Mouse (Mus musculus) CH12.LX (cell line): Measurements from ENCODE around the gene Chrd. TPM values are rescaled to one million over a fixed set of nuclear protein-coding genes. Genes with fewer than 3 reads are reported as not detected.

ENCODE experiments used
- DNase-seq: peaks from one replicate; pipeline ENCODE4 v3.0.0-alpha.2; 2013; ENCODE audit errors: extremely low read depth
- H3K27ac ChIP-seq: 2 replicates; pipeline ENCODE4 v1.5.1; 2012; ENCODE audit warnings: low read depth, mild to moderate bottlenecking, control low read depth, moderate library complexity; ENCODE audit not compliant: insufficient read depth
- H3K27me3 ChIP-seq: replicated peaks from 2 replicates; pipeline ENCODE3; 2012; ENCODE audit warnings: inconsistent platforms
- H3K36me3 ChIP-seq, 2 experiments: replicated peaks in 1 of 2; 2 replicates each; pipeline versions ENCODE3 to v1.6.1; 2012; ENCODE audit warnings: inconsistent platforms in 1 of 2, low read length in 1 of 2, mild to moderate bottlenecking in 1 of 2, mixed read lengths in 1 of 2, moderate library complexity in 1 of 2; ENCODE audit not compliant: control insufficient read depth in 1 of 2, insufficient read depth in 1 of 2
- H3K4me1 ChIP-seq, 2 experiments: 2 replicates each; pipeline ENCODE4 v1.6.1; 2012; ENCODE audit warnings: inconsistent platforms in 1 of 2, moderate library complexity in 1 of 2; ENCODE audit not compliant: insufficient read depth in 2 of 2, control insufficient read depth in 1 of 2
- H3K4me2 ChIP-seq: 2 replicates; pipeline ENCODE4 v1.6.1; 2012; ENCODE audit warnings: low read depth, mild to moderate bottlenecking, control low read depth; ENCODE audit not compliant: poor library complexity, insufficient read depth, severe bottlenecking
- H3K4me3 ChIP-seq, 3 experiments: fragments of 150-350 bp in 1 of 3; sonication (generic) in 1 of 3; replicated peaks in 1 of 3; 2 replicates each; pipeline versions ENCODE3 to v1.5.1; 2011 to 2012; ENCODE audit warnings: low read depth in 2 of 3, low read length in 2 of 3, mild to moderate bottlenecking in 2 of 3, moderate library complexity in 2 of 3, control low read depth in 1 of 3, improper control_type of control experiment in 1 of 3, inconsistent platforms in 1 of 3, mixed read lengths in 1 of 3; ENCODE audit not compliant: poor library complexity in 1 of 3
- H3K79me2 ChIP-seq: replicated peaks from 2 replicates; pipeline ENCODE4 v1.6.1; 2012; ENCODE audit warnings: mild to moderate bottlenecking, moderate library complexity; ENCODE audit not compliant: control insufficient read depth, poor library complexity, insufficient read depth, severe bottlenecking; ENCODE audit errors: extremely low read depth
- H3K9ac ChIP-seq: 2 replicates; pipeline ENCODE4 v1.6.1; 2012; ENCODE audit warnings: low read depth, mild to moderate bottlenecking, control low read depth, moderate library complexity; ENCODE audit not compliant: insufficient read depth
- H3K9me3 ChIP-seq: replicated peaks from 2 replicates; pipeline ENCODE3; 2012; ENCODE audit warnings: low read length, inconsistent platforms, mixed read lengths
- BHLHE40 ChIP-seq: IDR thresholded peaks from 2 replicates; pipeline ENCODE4 v1.6.1; 2011; ENCODE audit warnings: mild to moderate bottlenecking, low read depth, low read length, improper control_type of control experiment
- CHD1 ChIP-seq: IDR thresholded peaks from 2 replicates; pipeline ENCODE4 v1.6.1; 2012; ENCODE audit warnings: low read depth, low read length, improper control_type of control experiment, inconsistent platforms
- CHD2 ChIP-seq: IDR thresholded peaks from 2 replicates; pipeline ENCODE4 v1.6.1; 2011; ENCODE audit warnings: low read length, improper control_type of control experiment
- CTCF ChIP-seq, 2 experiments: IDR thresholded peaks in 1 of 2; conservative IDR thresholded peaks in 1 of 2; 2 replicates each; pipeline ENCODE4 v1.5.1; 2011 to 2012; ENCODE audit warnings: low read depth in 2 of 2, low read length in 2 of 2, improper control_type of control experiment in 1 of 2, inconsistent platforms in 1 of 2, mild to moderate bottlenecking in 1 of 2, moderate library complexity in 1 of 2
- E2F4 ChIP-seq: IDR thresholded peaks from 2 replicates; pipeline ENCODE4 v1.6.1; 2011; ENCODE audit warnings: low read depth, low read length, improper control_type of control experiment; ENCODE audit not compliant: insufficient replicate concordance
- EP300 ChIP-seq: IDR thresholded peaks from 2 replicates; pipeline ENCODE4 v1.6.1; 2011; ENCODE audit warnings: low read length, improper control_type of control experiment
- ETS1 ChIP-seq: conservative IDR thresholded peaks from 2 replicates; pipeline ENCODE4 v1.6.1; 2012; ENCODE audit warnings: low read depth, mild to moderate bottlenecking, inconsistent platforms, low read length, improper control_type of control experiment, moderate library complexity
- JUN ChIP-seq: IDR thresholded peaks from 2 replicates; pipeline ENCODE4 v1.6.1; 2011; ENCODE audit warnings: low read depth, mild to moderate bottlenecking, low read length, improper control_type of control experiment, moderate library complexity; ENCODE audit not compliant: insufficient read depth
- KAT2A ChIP-seq: IDR thresholded peaks from 2 replicates; pipeline ENCODE4 v1.6.1; 2012; ENCODE audit warnings: low read length, improper control_type of control experiment, inconsistent platforms; ENCODE audit not compliant: insufficient replicate concordance
- MAFK ChIP-seq: IDR thresholded peaks from 2 replicates; pipeline ENCODE4 v1.6.1; 2011; ENCODE audit warnings: low read length, improper control_type of control experiment; ENCODE audit not compliant: insufficient replicate concordance
- MAX ChIP-seq: IDR thresholded peaks from 2 replicates; pipeline ENCODE4 v1.6.1; 2011; ENCODE audit warnings: low read length, improper control_type of control experiment
- MAZ ChIP-seq: IDR thresholded peaks from 2 replicates; pipeline ENCODE4 v1.6.1; 2012; ENCODE audit warnings: low read depth, mild to moderate bottlenecking, inconsistent platforms, low read length, improper control_type of control experiment, moderate library complexity
- MEF2A ChIP-seq: IDR thresholded peaks from 2 replicates; pipeline ENCODE4 v1.6.1; 2014; ENCODE audit warnings: low read depth, mild to moderate bottlenecking, inconsistent platforms, low read length, improper control_type of control experiment, borderline replicate concordance
- MXI1 ChIP-seq: IDR thresholded peaks from 2 replicates; pipeline ENCODE4 v1.6.1; 2011; ENCODE audit warnings: mild to moderate bottlenecking, low read depth, low read length, improper control_type of control experiment
- MYC ChIP-seq: IDR thresholded peaks from 2 replicates; pipeline ENCODE4 v1.6.1; 2011; ENCODE audit warnings: low read depth, mild to moderate bottlenecking, improper control_type of control experiment, low read length
- POLR2AphosphoS2 ChIP-seq: IDR thresholded peaks from 2 replicates; pipeline ENCODE4 v1.6.1; 2011; ENCODE audit warnings: low read depth, low read length, improper control_type of control experiment
- RAD21 ChIP-seq: IDR thresholded peaks from 2 replicates; pipeline ENCODE4 v1.6.1; 2011; ENCODE audit warnings: low read depth, mild to moderate bottlenecking, low read length, improper control_type of control experiment, moderate library complexity
- RCOR1 ChIP-seq: conservative IDR thresholded peaks from 2 replicates; pipeline ENCODE4 v1.6.1; 2012; ENCODE audit warnings: low read depth, mild to moderate bottlenecking, inconsistent platforms, low read length, improper control_type of control experiment
- SIN3A ChIP-seq: IDR thresholded peaks from 2 replicates; pipeline ENCODE4 v1.6.1; 2012; ENCODE audit warnings: low read length, improper control_type of control experiment, inconsistent platforms
- SMC3 ChIP-seq: IDR thresholded peaks from 2 replicates; pipeline ENCODE4 v1.6.1; 2011; ENCODE audit warnings: low read depth, low read length, improper control_type of control experiment
- TBP ChIP-seq: conservative IDR thresholded peaks from 2 replicates; pipeline ENCODE4 v1.6.1; 2011; ENCODE audit warnings: low read depth, low read length, improper control_type of control experiment
- TCF12 ChIP-seq: IDR thresholded peaks from 2 replicates; pipeline ENCODE4 v1.6.1; 2014; ENCODE audit warnings: low read depth, mild to moderate bottlenecking, inconsistent platforms, low read length, improper control_type of control experiment
- USF1 ChIP-seq: IDR thresholded peaks from 2 replicates; pipeline ENCODE4 v1.6.1; 2014; ENCODE audit warnings: low read depth, mild to moderate bottlenecking, inconsistent platforms, low read length, improper control_type of control experiment
- USF2 ChIP-seq: conservative IDR thresholded peaks from 2 replicates; pipeline ENCODE4 v1.6.1; 2011; ENCODE audit warnings: low read depth, low read length, improper control_type of control experiment
- ZC3H11A ChIP-seq: IDR thresholded peaks from 2 replicates; pipeline ENCODE4 v1.6.1; 2012; ENCODE audit warnings: low read depth, mild to moderate bottlenecking, inconsistent platforms, low read length, improper control_type of control experiment
- ZKSCAN1 ChIP-seq: IDR thresholded peaks from 2 replicates; pipeline ENCODE4 v1.6.1; 2012; ENCODE audit warnings: low read depth, inconsistent platforms, low read length, improper control_type of control experiment, borderline replicate concordance
- ZMIZ1 ChIP-seq: IDR thresholded peaks from 2 replicates; pipeline ENCODE4 v1.6.1; 2012; ENCODE audit warnings: low read depth, mild to moderate bottlenecking, inconsistent platforms, low read length, improper control_type of control experiment
- ZNF384 ChIP-seq: IDR thresholded peaks from 2 replicates; pipeline ENCODE4 v1.6.1; 2012; ENCODE audit warnings: low read depth, low read length, improper control_type of control experiment, inconsistent platforms
- dilution Hi-C: fragments of 300-500 bp; cut with MboI; formaldehyde crosslinking; loops from 2 replicates; pipeline ENCODE4 v1.14.3; 2020; ENCODE audit warnings: low sequenced_read_pairs; ENCODE audit not compliant: extremely low pct_unique_long_range_greater_than_20kb, extremely low pct_ligation_motif_present
- in situ Hi-C: fragments of 300-500 bp; cut with MboI; formaldehyde crosslinking; loops from 3 replicates; pipeline ENCODE4 v1.14.3; 2019; ENCODE audit warnings: low sequenced_read_pairs, low pct_ligation_motif_present, low pct_unique_long_range_greater_than_20kb, mixed read lengths
- polyA plus RNA-seq: library from polyadenylated mRNA; unstranded; fragments of >175 nt; gene quantifications from 2 replicates; pipeline ENCODE4 v1.2.1, GENCODE M21; 2012; ENCODE audit warnings: low read depth; ENCODE audit not compliant: insufficient read length
- total RNA-seq, 2 experiments: library from RNA; depleted of rRNA; stranded (reverse); fragments of 300-350 nt in 1 of 2; fragments of >200 nt in 1 of 2; gene quantifications; 2 replicates each; pipeline ENCODE4 v1.2.3; 2012 to 2014

Chrd gene
- total and polyA plus RNA-seq, 3 experiments = not detected

- no peak for TF ChIP-seq ETS1
- TF ChIP-seq CHD2 = no peak
- TF ChIP-seq, all 38 proteins: peak for 0
These were observed 29.9 kb upstream of the Chrd start (continued) for GRCm38 (mm10) chr16:20703071-20703470.

GRCm38 (mm10) chr16:20703699-20704400 is 29.1 kb upstream of the Chrd start:
- Histone ChIP-seq H3K9me3 (no peaks in the 10 kb centered on the region), H3K36me3 (peaks cover 0 to 25% of the 10 kb centered on the region in 2 experiments)
- DNase-seq = no peak

GRCm38 (mm10) chr16:20705786-20706185 is 27.1 kb upstream of the Chrd start:
- Histone ChIP-seq H3K4me2 (no peak overlapping the region), H3K9ac (no peak overlapping the region), H3K9me3 (no peaks in the 10 kb centered on the region), H3K79me2 (no peaks in the 10 kb centered on the region), H3K27ac (no peak overlapping the region), H3K4me3 (no peak overlapping the region), H3K36me3 (peaks cover 0 to 16% of the 10 kb centered on the region in 2 experiments), H3K4me1 (peaks cover 13 to 46% of the 10 kb centered on the region in 2 experiments), H3K27me3 (no peaks in the 10 kb centered on the region)
- dilution Hi-C loops = no loop called here
- no peak for DNase-seq
- no peak for TF ChIP-seq ZC3H11A
- TF ChIP-seq USF2 = no peak
- TF ChIP-seq JUN = no peak
- no peak for TF ChIP-seq CHD1
- no peak for TF ChIP-seq BHLHE40
- TF ChIP-seq MYC = no peak
- no peak for TF ChIP-seq MEF2A
- TF ChIP-seq POLR2AphosphoS2 = no peak
- TF ChIP-seq CHD2 = no peak
- TF ChIP-seq USF1 = no peak
- TF ChIP-seq EP300 = no peak
- no peak for TF ChIP-seq ZMIZ1
- no peak for TF ChIP-seq TBP
- TF ChIP-seq TCF12 = no peak
- no peak for TF ChIP-seq E2F4
- no peak for TF ChIP-seq KAT2A
- no peak for TF ChIP-seq SMC3
- in situ Hi-C loops = no loop called here

More at GRCm38 (mm10) chr16:20703699-20704400, 29.1 kb upstream of the Chrd start:
- TF ChIP-seq RAD21 = no peak
- no peak for TF ChIP-seq MXI1
- TF ChIP-seq MAZ = no peak
- no peak for TF ChIP-seq ETS1
- no peak for TF ChIP-seq MAX
- no peak for TF ChIP-seq CHD1
- TF ChIP-seq SIN3A = no peak
- no peak for TF ChIP-seq ZNF384
- no peak for TF ChIP-seq EP300
- no peak for TF ChIP-seq KAT2A
- TF ChIP-seq RCOR1 = no peak
- TF ChIP-seq MAFK = no peak
- TF ChIP-seq USF2 = no peak
- TF ChIP-seq E2F4 = no peak
- no peak for TF ChIP-seq SMC3
- TF ChIP-seq TCF12 = no peak
- TF ChIP-seq CTCF (conservative IDR thresholded peaks at IDR 0.05 in 1 of 2, IDR thresholded peaks at IDR 0.05 in 1 of 2; ENCODE audit: low read depth in 2 of 2, low read length in 2 of 2) = no peak
- TF ChIP-seq ZKSCAN1 = no peak
- H3K4me3 ChIP-seq = no peak overlapping the region
- no peak overlapping the region for H3K4me2 ChIP-seq
- no peaks in the 10 kb centered on the region for H3K79me2 ChIP-seq
- in situ Hi-C loops (no loop called here), dilution Hi-C loops (no loop called here)
- H3K9ac ChIP-seq = no peak overlapping the region
- H3K4me1 ChIP-seq = peaks cover 13 to 58% of the 10 kb centered on the region in 2 experiments
- H3K27ac ChIP-seq = no peak overlapping the region
- H3K27me3 ChIP-seq = no peaks in the 10 kb centered on the region
